Mouse (Mus musculus) forebrain, embryonic 12.5 days (tissue): Measurements from ENCODE around the gene C1qc. TPM values are rescaled to one million over a fixed set of nuclear protein-coding genes. Genes with fewer than 3 reads are reported as not detected.
A peak's percentile ranks its signal among the peaks of the same experiment; 100 is the strongest.

Source experiments
- ATAC-seq: fragments of 200-750 bp; cut with Nextera tagmentation; 2 replicates; pipeline ENCODE4 v1.8.0; 2017; ENCODE audit warnings: moderate TSS enrichment; ENCODE audit not compliant: low FRiP score
- H3K27ac ChIP-seq: fragments of 300-500 bp; sonication (generic); 2 replicates; pipeline ENCODE4 v1.5.1; 2016; ENCODE audit warnings: mild to moderate bottlenecking
- H3K27me3 ChIP-seq: fragments of 300-500 bp; sonication (generic); 2 replicates; pipeline ENCODE4 v1.6.1; 2016; ENCODE audit warnings: mild to moderate bottlenecking
- H3K36me3 ChIP-seq: fragments of 300-500 bp; sonication (generic); replicated peaks from 2 replicates; pipeline ENCODE4 v1.6.1; 2016; ENCODE audit warnings: mild to moderate bottlenecking
- H3K4me1 ChIP-seq: fragments of 300-500 bp; sonication (generic); 2 replicates; pipeline ENCODE4 v1.6.1; 2016
- H3K4me2 ChIP-seq: fragments of 300-500 bp; sonication (generic); 2 replicates; pipeline ENCODE4 v1.6.1; 2016; ENCODE audit warnings: mild to moderate bottlenecking, moderate library complexity
- H3K4me3 ChIP-seq: fragments of 300-500 bp; sonication (generic); replicated peaks from 2 replicates; pipeline ENCODE4 v1.5.1; 2016; ENCODE audit warnings: mild to moderate bottlenecking
- H3K9ac ChIP-seq: fragments of 300-500 bp; sonication (generic); 2 replicates; pipeline ENCODE4 v1.6.1; 2016; ENCODE audit warnings: mild to moderate bottlenecking
- H3K9me3 ChIP-seq: fragments of 300-500 bp; sonication (generic); 2 replicates; pipeline ENCODE4 v1.6.1; 2016
- WGBS: fragments of 180-500 bp; shearing (Covaris S2); methylation state at CpG from one replicate; pipeline ENCODE4 v1.1.7; 2016; 5-methylcytosine and 5-hydroxymethylcytosine counted together
- polyA plus RNA-seq: library from polyadenylated mRNA; unstranded; fragments of >200 nt; fragmentation: Nextera tagmentation; extraction: Ambion mirVana; gene quantifications from 2 replicates; pipeline ENCODE4 v1.2.1, GENCODE M21; 2016

The C1qc gene
- polyA plus RNA-seq, 1 experiment from 2014 or later, result 10.2 TPM

GRCm38 (mm10) chr4:136865531-136865930, 27.3 kb downstream of the C1qc start:
- 55% methylated on average over 5 of the region's 5 CpGs for WGBS
- peak; percentile 27; the same call in 1 of the 2 replicates for ATAC-seq

GRCm38 (mm10) chr4:136864751-136865470, 28.0 kb downstream of the C1qc start:
- Histone ChIP-seq H3K9ac (no peak overlapping the region), H3K36me3 (no peaks in the 10 kb centered on the region), H3K27ac (peak overlapping the region; percentile 89), H3K4me3 (no peak overlapping the region), H3K4me1 (peaks cover 76% of the 10 kb centered on the region), H3K4me2 (peak overlapping the region; percentile 38), H3K9me3 (no peaks in the 10 kb centered on the region), H3K27me3 (peaks cover 4% of the 10 kb centered on the region; the same call in 1 of the 2 replicates)
- WGBS, result 3% methylated on average over 15 of the region's 15 CpGs
- peak; percentile 80 for ATAC-seq

More at GRCm38 (mm10) chr4:136865531-136865930, 27.3 kb downstream of the C1qc start:
- peak overlapping the region; percentile 38; the same call in 1 of the 2 replicates for H3K4me2 ChIP-seq
- no peak overlapping the region for H3K9ac ChIP-seq
- H3K36me3 ChIP-seq, result no peaks in the 10 kb centered on the region
- peaks cover 76% of the 10 kb centered on the region for H3K4me1 ChIP-seq
- no peak overlapping the region for H3K4me3 ChIP-seq
- H3K27me3 ChIP-seq, result peaks cover 8% of the 10 kb centered on the region; the same call in 1 of the 2 replicates
- no peaks in the 10 kb centered on the region for H3K9me3 ChIP-seq
- peak overlapping the region; percentile 89 for H3K27ac ChIP-seq

GRCm38 (mm10) chr4:136863517-136863916, 29.3 kb downstream of the C1qc start:
- Histone ChIP-seq H3K27me3 (peaks cover 2% of the 10 kb centered on the region; the same call in 1 of the 2 replicates), H3K4me3 (no peak overlapping the region), H3K27ac (peak overlapping the region; percentile 89), H3K36me3 (no peaks in the 10 kb centered on the region), H3K9me3 (no peaks in the 10 kb centered on the region), H3K4me1 (peaks cover 76% of the 10 kb centered on the region), H3K9ac (no peak overlapping the region), H3K4me2 (no peak overlapping the region)
- 48% methylated on average over 9 of the region's 9 CpGs for WGBS
- ATAC-seq, result no peak

- peak overlapping the region; percentile 84 for H3K27ac ChIP-seq
- H3K4me1 ChIP-seq, result peaks cover 65% of the 10 kb centered on the region
- no peaks in the 10 kb centered on the region for H3K9me3 ChIP-seq
- no peak overlapping the region for H3K4me3 ChIP-seq
- H3K36me3 ChIP-seq, result no peaks in the 10 kb centered on the region
- no peak overlapping the region for H3K9ac ChIP-seq
- no peak for ATAC-seq
- H3K27me3 ChIP-seq, result peaks cover 2% of the 10 kb centered on the region; the same call in 1 of the 2 replicates
- H3K4me2 ChIP-seq, result no peak overlapping the region
- 82% methylated on average over 2 of the region's 2 CpGs for WGBS
Measured at GRCm38 (mm10) chr4:136862411-136862810, 30.5 kb downstream of the C1qc start.

- H3K4me2 ChIP-seq, result peak overlapping the region; percentile 19; the same call in 1 of the 2 replicates
- H3K4me1 ChIP-seq, result peaks cover 60% of the 10 kb centered on the region
- no peak overlapping the region for H3K4me3 ChIP-seq
- WGBS, result 1% methylated on average over 17 of the region's 17 CpGs
- peak overlapping the region; percentile 84 for H3K27ac ChIP-seq
- no peaks in the 10 kb centered on the region for H3K36me3 ChIP-seq
- no peaks in the 10 kb centered on the region for H3K9me3 ChIP-seq
- peak; percentile 30 for ATAC-seq
- peaks cover 2% of the 10 kb centered on the region; the same call in 1 of the 2 replicates for H3K27me3 ChIP-seq
- peak overlapping the region; percentile 17; the same call in 1 of the 2 replicates for H3K9ac ChIP-seq
Measured at GRCm38 (mm10) chr4:136861806-136862205, 31.1 kb downstream of the C1qc start.

- no peak overlapping the region for H3K9ac ChIP-seq
- H3K4me2 ChIP-seq, result no peak overlapping the region
- H3K36me3 ChIP-seq, result no peaks in the 10 kb centered on the region
- 87% methylated on average over 7 of the region's 7 CpGs for WGBS
- no peak overlapping the region for H3K27ac ChIP-seq
- no peaks in the 10 kb centered on the region for H3K9me3 ChIP-seq
- no peak overlapping the region for H3K4me3 ChIP-seq
- no peak for ATAC-seq
- peaks cover 43% of the 10 kb centered on the region for H3K4me1 ChIP-seq
- peaks cover 2% of the 10 kb centered on the region for H3K27me3 ChIP-seq
Measured at GRCm38 (mm10) chr4:136860022-136860421, 32.8 kb downstream of the C1qc start.

- no peaks in the 10 kb centered on the region for H3K9me3 ChIP-seq
- no peaks in the 10 kb centered on the region for H3K36me3 ChIP-seq
- no peak for ATAC-seq
- 29% methylated on average over 6 of the region's 6 CpGs for WGBS
- 0 out of 2 replicates have a peak, but pooled peaks cover 3% of the 10 kb centered on the region for H3K4me1 ChIP-seq
- H3K27ac ChIP-seq, result no peak overlapping the region
- H3K9ac ChIP-seq, result no peak overlapping the region
- H3K4me3 ChIP-seq, result no peak overlapping the region
- H3K4me2 ChIP-seq, result no peak overlapping the region
- peaks cover 2% of the 10 kb centered on the region; the same call in 1 of the 2 replicates for H3K27me3 ChIP-seq
Measured at GRCm38 (mm10) chr4:136855081-136855480, 37.8 kb downstream of the C1qc start.

- no peak for ATAC-seq
Measured at GRCm38 (mm10) chr4:136852989-136853388, 39.9 kb downstream of the C1qc start.

GRCm38 (mm10) chr4:136852119-136852518, 40.7 kb downstream of the C1qc start:
- Histone ChIP-seq H3K27me3 (no peaks in the 10 kb centered on the region; the same call in 1 of the 2 replicates), H3K4me3 (no peak overlapping the region), H3K9me3 (no peaks in the 10 kb centered on the region), H3K36me3 (no peaks in the 10 kb centered on the region), H3K27ac (no peak overlapping the region), H3K9ac (no peak overlapping the region), H3K4me1 (peaks cover 3% of the 10 kb centered on the region; the same call in 1 of the 2 replicates), H3K4me2 (no peak overlapping the region)
- WGBS, result 82% methylated on average over 5 of the region's 5 CpGs
- ATAC-seq, result no peak

More at GRCm38 (mm10) chr4:136852989-136853388, 39.9 kb downstream of the C1qc start:
- H3K9me3 ChIP-seq, result no peaks in the 10 kb centered on the region
- H3K4me2 ChIP-seq, result no peak overlapping the region
- no peaks in the 10 kb centered on the region for H3K36me3 ChIP-seq
- 88% methylated on average over 12 of the region's 12 CpGs for WGBS
- no peak overlapping the region for H3K27ac ChIP-seq
- no peak overlapping the region for H3K9ac ChIP-seq
- H3K4me3 ChIP-seq, result no peak overlapping the region
- peaks cover 3% of the 10 kb centered on the region; the same call in 1 of the 2 replicates for H3K4me1 ChIP-seq
- no peaks in the 10 kb centered on the region; the same call in 1 of the 2 replicates for H3K27me3 ChIP-seq

GRCm38 (mm10) chr4:136848565-136848964, 44.3 kb downstream of the C1qc start:
- no peak for ATAC-seq
- H3K27ac ChIP-seq, result no peak overlapping the region

GRCm38 (mm10) chr4:136847166-136847565, 45.7 kb downstream of the C1qc start:
- H3K4me2 ChIP-seq, result no peak overlapping the region
- peaks cover 10% of the 10 kb centered on the region for H3K4me1 ChIP-seq
- 75% methylated on average over 6 of the region's 6 CpGs for WGBS
- H3K4me3 ChIP-seq, result no peak overlapping the region
- H3K9me3 ChIP-seq, result no peaks in the 10 kb centered on the region
- no peaks in the 10 kb centered on the region; the same call in 1 of the 2 replicates for H3K27me3 ChIP-seq
- ATAC-seq, result no peak
- H3K9ac ChIP-seq, result no peak overlapping the region
- H3K27ac ChIP-seq, result no peak overlapping the region
- H3K36me3 ChIP-seq, result no peaks in the 10 kb centered on the region

More at GRCm38 (mm10) chr4:136848565-136848964, 44.3 kb downstream of the C1qc start:
- H3K4me1 ChIP-seq, result peaks cover 13% of the 10 kb centered on the region
- H3K9ac ChIP-seq, result no peak overlapping the region
- H3K36me3 ChIP-seq, result no peaks in the 10 kb centered on the region
- H3K4me3 ChIP-seq, result no peak overlapping the region
- no peak overlapping the region for H3K4me2 ChIP-seq
- no peaks in the 10 kb centered on the region for H3K9me3 ChIP-seq
- WGBS, result 74% methylated on average over 4 of the region's 4 CpGs
- no peaks in the 10 kb centered on the region for H3K27me3 ChIP-seq

- H3K4me1 ChIP-seq, result peaks cover 40% of the 10 kb centered on the region
- ATAC-seq, result no peak
Measured at GRCm38 (mm10) chr4:136842802-136843201, 50.1 kb downstream of the C1qc start.

More at GRCm38 (mm10) chr4:136842802-136843201, 50.1 kb downstream of the C1qc start:
- Histone ChIP-seq H3K4me3 (no peak overlapping the region), H3K4me2 (no peak overlapping the region), H3K27me3 (no peaks in the 10 kb centered on the region; the same call in 1 of the 2 replicates), H3K27ac (no peak overlapping the region), H3K36me3 (no peaks in the 10 kb centered on the region), H3K9me3 (no peaks in the 10 kb centered on the region), H3K9ac (no peak overlapping the region)
- 90% methylated on average over 10 of the region's 10 CpGs for WGBS
